ENCODE assay signal across 26 mouse cellular contexts in genomic region chr3:68527182-68527581, GRCm38 (mm10).
DNase-seq lines count a peak whose midpoint lies in the region; ATAC-seq lines count a peak whose summit lies in the region.
"Had no signal": no experiment of that assay in that cellular context is flagged by ENCODE, and none has a peak within 500 bp of the region (broad histone marks: within the 10 kb centered on the region; RNA-seq: fewer than 3 reads in every experiment).

No protein-coding gene starts in this region.

- no peak overlapping the region for H3K4me2 ChIP-seq in forebrain, embryonic 11.5 days (ENCODE audit: low read depth, low read length, severe bottlenecking)
- H3K4me2 ChIP-seq in forebrain, embryonic 14.5 days (ENCODE audit: low read length), result no peak overlapping the region
- no peak overlapping the region for H3K4me2 ChIP-seq in hindbrain, embryonic 12.5 days (replicated peaks)
- H3K4me2 ChIP-seq in hindbrain, embryonic 13.5 days, result no peak overlapping the region
- no peak overlapping the region for H3K4me2 ChIP-seq in hindbrain, embryonic 16.5 days (ENCODE audit: low read length)
- H3K4me2 ChIP-seq in neural tube, embryonic 15.5 days, result no peak overlapping the region
- H3K4me2 ChIP-seq: embryonic facial prominence, embryonic 12.5 days; embryonic facial prominence, embryonic 15.5 days; forebrain, embryonic 12.5 days; heart, embryonic 12.5 days; heart, embryonic 15.5 days; hindbrain, embryonic 15.5 days had no signal

- ATAC-seq in forebrain, embryonic 11.5 days (replicated peaks; ENCODE audit: low FRiP score), result no peak
- ATAC-seq in forebrain, embryonic 14.5 days, result no peak
- peak; percentile 19; the same call in 1 of the 2 replicates for ATAC-seq in hindbrain, embryonic 12.5 days (ENCODE audit: low FRiP score)
- ATAC-seq in hindbrain, embryonic 13.5 days (ENCODE audit: low FRiP score), result no peak
- peak; percentile 40; the same call in 1 of the 2 replicates for ATAC-seq in hindbrain, embryonic 16.5 days
- ATAC-seq in neural tube, embryonic 15.5 days (ENCODE audit: low FRiP score), result 0 out of 2 replicates have a peak, but pooled peaks have one; percentile 65
- ATAC-seq in inflammation-experienced regulatory T-cells, adult 6 months, result no peak
- ATAC-seq: activated CD4-positive, CD25-positive, alpha-beta regulatory T cell, adult 4 months; forebrain, embryonic 16.5 days; intestine, postnatal 0 days had no signal

- H3K27me3 ChIP-seq in forebrain, embryonic 11.5 days (ENCODE audit: control insufficient read depth, insufficient read depth, low read length), result no peaks in the 10 kb centered on the region
- H3K27me3 ChIP-seq in forebrain, embryonic 14.5 days (replicated peaks; ENCODE audit: control insufficient read depth, insufficient read depth, low read length), result no peaks in the 10 kb centered on the region
- no peaks in the 10 kb centered on the region for H3K27me3 ChIP-seq in hindbrain, embryonic 12.5 days
- no peaks in the 10 kb centered on the region for H3K27me3 ChIP-seq in hindbrain, embryonic 13.5 days
- H3K27me3 ChIP-seq in hindbrain, embryonic 16.5 days (replicated peaks; ENCODE audit: control insufficient read depth, insufficient read depth, low read length), result no peaks in the 10 kb centered on the region
- no peaks in the 10 kb centered on the region for H3K27me3 ChIP-seq in neural tube, embryonic 15.5 days (replicated peaks)
- H3K27me3 ChIP-seq: embryonic facial prominence, embryonic 12.5 days; embryonic facial prominence, embryonic 15.5 days; forebrain, embryonic 12.5 days; heart, embryonic 12.5 days; heart, embryonic 15.5 days; hindbrain, embryonic 15.5 days had no signal

- no peak overlapping the region for H3K27ac ChIP-seq in forebrain, embryonic 11.5 days (ENCODE audit: low read depth, low read length)
- no peak overlapping the region for H3K27ac ChIP-seq in forebrain, embryonic 14.5 days (ENCODE audit: low read depth, low read length)
- H3K27ac ChIP-seq in hindbrain, embryonic 12.5 days, result no peak overlapping the region
- no peak overlapping the region for H3K27ac ChIP-seq in hindbrain, embryonic 13.5 days
- no peak overlapping the region for H3K27ac ChIP-seq in hindbrain, embryonic 16.5 days (ENCODE audit: low read depth, low read length)
- no peak overlapping the region for H3K27ac ChIP-seq in neural tube, embryonic 15.5 days (replicated peaks)
- H3K27ac ChIP-seq: embryonic facial prominence, embryonic 12.5 days; embryonic facial prominence, embryonic 15.5 days; forebrain, embryonic 12.5 days; hindbrain, embryonic 15.5 days had no signal

- 78% methylated on average over 4 of the region's 4 CpGs for WGBS in forebrain, embryonic 11.5 days
- WGBS in forebrain, embryonic 14.5 days, result 50% methylated on average over 4 of the region's 4 CpGs
- WGBS in hindbrain, embryonic 12.5 days, result 50% methylated on average over 4 of the region's 4 CpGs
- 23% methylated on average over 4 of the region's 4 CpGs for WGBS in hindbrain, embryonic 13.5 days
- WGBS in hindbrain, embryonic 16.5 days, result 41% methylated on average over 4 of the region's 4 CpGs
- WGBS in neural tube, embryonic 15.5 days, result 29% methylated on average over 4 of the region's 4 CpGs

- no peaks in the 10 kb centered on the region for H3K36me3 ChIP-seq in forebrain, embryonic 11.5 days (ENCODE audit: control insufficient read depth, insufficient read depth, low read length)
- no peaks in the 10 kb centered on the region for H3K36me3 ChIP-seq in forebrain, embryonic 14.5 days (ENCODE audit: control insufficient read depth, insufficient read depth, low read length)
- H3K36me3 ChIP-seq in hindbrain, embryonic 12.5 days, result no peaks in the 10 kb centered on the region
- no peaks in the 10 kb centered on the region for H3K36me3 ChIP-seq in hindbrain, embryonic 13.5 days
- no peaks in the 10 kb centered on the region for H3K36me3 ChIP-seq in hindbrain, embryonic 16.5 days (ENCODE audit: control insufficient read depth, insufficient read depth, low read length)
- no peaks in the 10 kb centered on the region for H3K36me3 ChIP-seq in neural tube, embryonic 15.5 days
- H3K36me3 ChIP-seq: embryonic facial prominence, embryonic 12.5 days; embryonic facial prominence, embryonic 15.5 days; forebrain, embryonic 12.5 days; heart, embryonic 12.5 days; heart, embryonic 15.5 days; hindbrain, embryonic 15.5 days had no signal

- H3K9ac ChIP-seq in forebrain, embryonic 11.5 days (ENCODE audit: low read length), result no peak overlapping the region
- H3K9ac ChIP-seq in forebrain, embryonic 14.5 days (ENCODE audit: low read length), result no peak overlapping the region
- H3K9ac ChIP-seq in hindbrain, embryonic 12.5 days, result no peak overlapping the region
- H3K9ac ChIP-seq in hindbrain, embryonic 13.5 days, result no peak overlapping the region
- H3K9ac ChIP-seq in hindbrain, embryonic 16.5 days (ENCODE audit: low read depth, low read length), result no peak overlapping the region
- H3K9ac ChIP-seq in neural tube, embryonic 15.5 days (replicated peaks), result no peak overlapping the region
- H3K9ac ChIP-seq: embryonic facial prominence, embryonic 12.5 days; embryonic facial prominence, embryonic 15.5 days; forebrain, embryonic 12.5 days; heart, embryonic 15.5 days; hindbrain, embryonic 15.5 days had no signal

- peak; percentile 3 for DNase-seq in forebrain, embryonic 11.5 days (ENCODE audit: low spot score)
- no peak for DNase-seq in forebrain, embryonic 14.5 days (ENCODE audit: low spot score)
- DNase-seq in spleen, postnatal 36 days (ENCODE audit: low spot score in 2 of 2), result no peak
- DNase-seq: adrenal gland, adult 8-10 months; adrenal gland, postnatal 25 days; cerebellum, adult 18-20 months; cerebellum, adult 9-11 months; cerebellum, postnatal 25 days; gastrocnemius, postnatal 10 days; gastrocnemius, postnatal 36 days; heart, postnatal 10 days; heart, postnatal 36 days had no signal

- no peaks in the 10 kb centered on the region for H3K4me1 ChIP-seq in forebrain, embryonic 11.5 days (replicated peaks; ENCODE audit: control insufficient read depth, insufficient read depth, low read length)
- H3K4me1 ChIP-seq in forebrain, embryonic 14.5 days (ENCODE audit: control insufficient read depth, insufficient read depth, low read length), result no peaks in the 10 kb centered on the region
- 0 out of 2 replicates have a peak, but pooled peaks cover 3% of the 10 kb centered on the region for H3K4me1 ChIP-seq in hindbrain, embryonic 12.5 days
- peaks cover 18% of the 10 kb centered on the region for H3K4me1 ChIP-seq in hindbrain, embryonic 13.5 days (replicated peaks)
- H3K4me1 ChIP-seq in hindbrain, embryonic 16.5 days (ENCODE audit: control insufficient read depth, insufficient read depth, low read depth, low read length), result peaks cover 3% of the 10 kb centered on the region; the same call in 1 of the 2 replicates
- H3K4me1 ChIP-seq in neural tube, embryonic 15.5 days, result peaks cover 14% of the 10 kb centered on the region; the same call in 1 of the 2 replicates
- H3K4me1 ChIP-seq: embryonic facial prominence, embryonic 12.5 days; embryonic facial prominence, embryonic 15.5 days; forebrain, embryonic 12.5 days had no signal

- H3K9me3 ChIP-seq in forebrain, embryonic 11.5 days (ENCODE audit: control insufficient read depth, low read length), result no peaks in the 10 kb centered on the region
- H3K9me3 ChIP-seq in forebrain, embryonic 14.5 days (replicated peaks; ENCODE audit: control insufficient read depth, low read length), result no peaks in the 10 kb centered on the region
- no peaks in the 10 kb centered on the region for H3K9me3 ChIP-seq in hindbrain, embryonic 12.5 days (replicated peaks)
- H3K9me3 ChIP-seq in hindbrain, embryonic 13.5 days, result no peaks in the 10 kb centered on the region
- H3K9me3 ChIP-seq in hindbrain, embryonic 16.5 days (ENCODE audit: control insufficient read depth, low read length), result no peaks in the 10 kb centered on the region
- H3K9me3 ChIP-seq in neural tube, embryonic 15.5 days (replicated peaks), result no peaks in the 10 kb centered on the region
- H3K9me3 ChIP-seq: embryonic facial prominence, embryonic 12.5 days; embryonic facial prominence, embryonic 15.5 days; forebrain, embryonic 12.5 days; heart, embryonic 12.5 days; heart, embryonic 15.5 days; hindbrain, embryonic 15.5 days had no signal

- H3K4me3 ChIP-seq in forebrain, embryonic 11.5 days (ENCODE audit: low read depth, low read length), result no peak overlapping the region
- no peak overlapping the region for H3K4me3 ChIP-seq in forebrain, embryonic 14.5 days (ENCODE audit: low read depth, low read length)
- no peak overlapping the region for H3K4me3 ChIP-seq in hindbrain, embryonic 12.5 days
- no peak overlapping the region for H3K4me3 ChIP-seq in hindbrain, embryonic 13.5 days
- no peak overlapping the region for H3K4me3 ChIP-seq in hindbrain, embryonic 16.5 days (ENCODE audit: low read length)
- H3K4me3 ChIP-seq in neural tube, embryonic 15.5 days (replicated peaks), result no peak overlapping the region
- H3K4me3 ChIP-seq: embryonic facial prominence, embryonic 12.5 days; embryonic facial prominence, embryonic 15.5 days; forebrain, embryonic 12.5 days; heart, embryonic 12.5 days; heart, embryonic 15.5 days; hindbrain, embryonic 15.5 days had no signal

Comparison
In these comparisons a context has a peak if more than half of its experiments do, and no peak if none do; other contexts are left out.
1. ATAC-seq: peak in hindbrain, embryonic 12.5 days (single experiment), hindbrain, embryonic 16.5 days (single experiment) and neural tube, embryonic 15.5 days (single experiment); none in forebrain, embryonic 11.5 days (single experiment), forebrain, embryonic 14.5 days (single experiment), hindbrain, embryonic 13.5 days (single experiment) and inflammation-experienced regulatory T-cells, adult 6 months (single experiment).